14 mouse cellular contexts compared by ENCODE assay signal in genomic region chr1:62398261-62398660, GRCm38 (mm10).
"Had no signal": no experiment of that assay in that cellular context is flagged by ENCODE, and none has a peak within 500 bp of the region (broad histone marks: within the 10 kb centered on the region; RNA-seq: fewer than 3 reads in every experiment).

No protein-coding gene starts in this region.

- H3K27ac ChIP-seq: limb, embryonic 13.5 days; liver, embryonic 15.5 days; midbrain, embryonic 10.5 days; neural tube, embryonic 13.5 days had no signal

- ATAC-seq: lung, postnatal 0 days; midbrain, embryonic 16.5 days had no signal

- H3K9ac ChIP-seq: limb, embryonic 13.5 days; liver, embryonic 15.5 days; neural tube, embryonic 13.5 days had no signal

- H3K4me3 ChIP-seq: limb, embryonic 13.5 days; liver, embryonic 15.5 days; midbrain, embryonic 10.5 days; neural tube, embryonic 13.5 days had no signal

- H3K36me3 ChIP-seq: limb, embryonic 13.5 days; liver, embryonic 15.5 days; midbrain, embryonic 10.5 days; neural tube, embryonic 13.5 days had no signal

- H3K27me3 ChIP-seq: limb, embryonic 13.5 days; liver, embryonic 15.5 days; neural tube, embryonic 13.5 days had no signal

- DNase-seq: kidney, postnatal 25 days; layer of hippocampus, adult 9-11 months; layer of hippocampus, postnatal 36 days; lung, adult 2 months; lung, postnatal 36 days; right cerebral cortex, postnatal 14 days; thymus, postnatal 36 days had no signal

- H3K4me1 ChIP-seq: liver, embryonic 15.5 days; midbrain, embryonic 10.5 days had no signal

- H3K9me3 ChIP-seq: limb, embryonic 13.5 days; liver, embryonic 15.5 days; midbrain, embryonic 10.5 days; neural tube, embryonic 13.5 days had no signal

- H3K4me2 ChIP-seq: limb, embryonic 13.5 days; liver, embryonic 11.5 days; liver, embryonic 15.5 days; neural tube, embryonic 13.5 days had no signal
